Mouse (Mus musculus) erythroblast, embryonic 14.5 days (primary cell): Measurements from ENCODE around the gene Kmt2b.

Experiments used
- GATA1 ChIP-seq: IDR thresholded peaks from 2 replicates; pipeline ENCODE4 v1.6.1; 2012; ENCODE audit warnings: low read length, inconsistent platforms, mixed read lengths
- TAL1 ChIP-seq: IDR thresholded peaks from 3 replicates; pipeline ENCODE4 v1.6.1; 2012; ENCODE audit warnings: low read length, inconsistent platforms, mixed read lengths

- TF ChIP-seq GATA1 (no peak), TAL1 (no peak)
Measured at GRCm38 (mm10) chr7:30558656-30559442, 29.7 kb downstream of the Kmt2b start.
